Comparison of ENCODE assay signal across 8 mouse cellular contexts in genomic region chr8:105990856-105991387, GRCm38 (mm10). TPM values are rescaled to one million over a fixed set of nuclear protein-coding genes. Genes with fewer than 3 reads are reported as not detected.
DNase-seq lines count a peak whose midpoint lies in the region; ATAC-seq lines count a peak whose summit lies in the region.

Dus2 (plus strand) TSS chr8:105991337.

- peak within 1 kb of the TSS; percentile 31; the same call in 1 of the 2 replicates for H3K9ac ChIP-seq in limb, embryonic 13.5 days
- no peak within 1 kb of the TSS for H3K9ac ChIP-seq in midbrain, embryonic 15.5 days

- H3K4me3 ChIP-seq in embryonic facial prominence, embryonic 10.5 days = 0 out of 2 replicates have a peak within 1 kb of the TSS, but pooled peaks have one; percentile 23
- H3K4me3 ChIP-seq in limb, embryonic 13.5 days = no peak within 1 kb of the TSS
- H3K4me3 ChIP-seq in midbrain, embryonic 15.5 days = no peak within 1 kb of the TSS

- peak; percentile 61 for DNase-seq in 3134 (ENCODE audit: extremely low read depth, insufficient read length, low spot score)
- peak; percentile 93 for DNase-seq in adrenal gland, postnatal 14 days
- DNase-seq in embryonic facial prominence, embryonic 10.5 days (ENCODE audit: low spot score) = peak; percentile 85
- DNase-seq in heart, adult 18-20 months = peak; percentile 84 to 93
- peak; percentile 82 for DNase-seq in kidney, adult 18-20 months
- peak; percentile 79 to 93 for DNase-seq in spleen, postnatal 10 days (ENCODE audit: low spot score in 2 of 2)

- peak; percentile 36; the same call in 1 of the 2 replicates for ATAC-seq in limb, embryonic 13.5 days (ENCODE audit: low FRiP score, low read depth)
- no peak for ATAC-seq in midbrain, embryonic 15.5 days (replicated peaks)

- H3K9me3 ChIP-seq in embryonic facial prominence, embryonic 10.5 days = no peaks in the 10 kb centered on the region
- H3K9me3 ChIP-seq in limb, embryonic 13.5 days = no peaks in the 10 kb centered on the region
- H3K9me3 ChIP-seq in midbrain, embryonic 15.5 days = no peaks in the 10 kb centered on the region

- peaks cover 10% of the 10 kb centered on the region; the same call in 1 of the 2 replicates for H3K4me1 ChIP-seq in embryonic facial prominence, embryonic 10.5 days
- H3K4me1 ChIP-seq in limb, embryonic 13.5 days = no peaks in the 10 kb centered on the region
- no peaks in the 10 kb centered on the region for H3K4me1 ChIP-seq in midbrain, embryonic 15.5 days

- H3K27ac ChIP-seq in embryonic facial prominence, embryonic 10.5 days (replicated peaks) = peak within 1 kb of the TSS; percentile 70
- H3K27ac ChIP-seq in limb, embryonic 13.5 days = no peak within 1 kb of the TSS
- no peak within 1 kb of the TSS for H3K27ac ChIP-seq in midbrain, embryonic 15.5 days

- peak within 1 kb of the TSS; percentile 39 for H3K4me2 ChIP-seq in limb, embryonic 13.5 days (replicated peaks)
- H3K4me2 ChIP-seq in midbrain, embryonic 15.5 days = no peak within 1 kb of the TSS

- H3K27me3 ChIP-seq in embryonic facial prominence, embryonic 10.5 days (replicated peaks; ENCODE audit: low read depth, poor library complexity, severe bottlenecking) = no peaks in the 10 kb centered on the region; the same call in 1 of the 2 replicates
- H3K27me3 ChIP-seq in limb, embryonic 13.5 days = no peaks in the 10 kb centered on the region; the same call in 1 of the 2 replicates
- no peaks in the 10 kb centered on the region for H3K27me3 ChIP-seq in midbrain, embryonic 15.5 days (replicated peaks)

- no peaks in the 10 kb centered on the region for H3K36me3 ChIP-seq in embryonic facial prominence, embryonic 10.5 days (replicated peaks)
- no peaks in the 10 kb centered on the region for H3K36me3 ChIP-seq in limb, embryonic 13.5 days
- no peaks in the 10 kb centered on the region for H3K36me3 ChIP-seq in midbrain, embryonic 15.5 days (replicated peaks)

- WGBS in embryonic facial prominence, embryonic 10.5 days = 12% methylated on average over 15 of the region's 15 CpGs
- WGBS in limb, embryonic 13.5 days = 11% methylated on average over 15 of the region's 15 CpGs
- 13% methylated on average over 15 of the region's 15 CpGs for WGBS in midbrain, embryonic 15.5 days

RNA-seq across cellular contexts. Expression of gene Dus2, which starts in this region (rescaled TPM):
- total RNA-seq in adrenal gland, postnatal 14 days (2021) = 14.9 and 15.5 TPM in 2 replicates
- 21.0 and 24.9 TPM in 2 replicates for polyA plus RNA-seq in embryonic facial prominence, embryonic 10.5 days (2016; fragmentation: Nextera tagmentation; extraction: Ambion mirVana)
- total RNA-seq in heart, adult 18-20 months (2021) = 10 to 100 TPM in 1 of 2 experiments, 1 to 10 TPM in 1; 8.3 to 10.1 TPM
- polyA plus RNA-seq in limb, embryonic 13.5 days (2015; fragmentation: Nextera tagmentation; extraction: Ambion mirVana) = 27.3 and 27.5 TPM in 2 replicates
- 29.0 and 30.8 TPM in 2 replicates for polyA plus RNA-seq in midbrain, embryonic 15.5 days (2015; fragmentation: Nextera tagmentation; extraction: Ambion mirVana)
